Mouse (Mus musculus): ENCODE data around the gene Ston1.

Gene Ston1

GRCm38 (mm10) chr17:88597222-88598055, at the start of gene Ston1:
Ston1 (plus strand) TSS chr17:88597684.
- peak; percentile 70 for DNase-seq

GRCm38 (mm10) chr17:88549411-88550191, 47.9 kb upstream of the Ston1 start:
- DNase-seq: no peak

- DNase-seq: no peak
Observed at GRCm38 (mm10) chr17:88550351-88550750, 47.1 kb upstream of the Ston1 start.

- DNase-seq: no peak
Observed at GRCm38 (mm10) chr17:88550981-88551940, 46.2 kb upstream of the Ston1 start.

DNA sequence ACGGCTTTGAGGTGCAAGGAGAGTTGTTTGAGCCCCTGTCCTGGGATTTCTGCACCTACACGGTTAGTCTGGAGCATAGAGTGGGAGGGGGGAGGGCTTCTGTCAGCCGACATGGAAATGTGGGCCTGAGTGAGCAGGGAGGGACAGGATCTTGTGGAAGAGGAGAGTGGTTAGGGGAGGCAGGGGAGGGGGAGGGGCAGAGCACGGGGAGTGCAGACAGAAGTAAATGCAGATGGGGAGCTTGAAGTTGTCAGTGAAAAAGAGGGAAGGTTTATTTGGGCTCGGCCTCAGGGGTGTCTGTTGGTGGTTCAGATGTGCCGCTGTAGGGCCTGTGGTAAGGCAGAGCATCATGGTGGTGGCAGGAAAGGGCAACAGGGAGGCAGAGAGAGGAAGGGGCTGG, 44.9 kb upstream of the Ston1 start:
- DNase-seq: no peak

GRCm38 (mm10) chr17:88553001-88553449, 44.5 kb upstream of the Ston1 start:
- DNase-seq: no peak

DNA sequence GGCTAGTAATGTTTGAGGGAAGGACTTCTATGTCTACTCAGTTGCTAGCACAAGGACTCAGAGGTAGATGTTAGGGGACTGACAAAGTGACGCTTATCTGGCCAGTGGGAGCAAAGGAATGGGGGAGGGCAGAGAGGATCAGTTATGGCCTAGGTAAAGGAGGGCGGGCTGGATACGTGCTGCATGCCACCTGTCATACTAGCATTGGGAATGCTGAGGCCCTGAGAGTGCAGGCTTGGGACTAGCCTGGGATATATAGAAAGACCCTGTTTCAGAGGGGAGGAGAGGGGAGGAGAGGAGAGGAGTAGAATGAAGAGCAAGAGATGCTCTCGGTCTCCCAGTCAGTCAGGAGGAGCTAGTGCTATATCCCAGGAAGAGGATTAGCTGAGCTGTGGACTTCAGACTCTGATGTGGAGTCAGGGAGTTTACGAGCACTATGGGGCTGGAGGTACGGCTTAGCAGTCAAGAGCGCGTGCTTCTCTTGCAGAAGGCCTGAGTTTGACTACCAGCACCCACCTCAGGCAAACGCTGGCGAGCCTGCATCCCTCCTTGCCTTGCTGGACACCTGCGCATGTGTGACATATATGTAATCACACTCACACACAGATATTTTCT, 43.9 kb upstream of the Ston1 start:
- peak; percentile 39 for DNase-seq

DNA sequence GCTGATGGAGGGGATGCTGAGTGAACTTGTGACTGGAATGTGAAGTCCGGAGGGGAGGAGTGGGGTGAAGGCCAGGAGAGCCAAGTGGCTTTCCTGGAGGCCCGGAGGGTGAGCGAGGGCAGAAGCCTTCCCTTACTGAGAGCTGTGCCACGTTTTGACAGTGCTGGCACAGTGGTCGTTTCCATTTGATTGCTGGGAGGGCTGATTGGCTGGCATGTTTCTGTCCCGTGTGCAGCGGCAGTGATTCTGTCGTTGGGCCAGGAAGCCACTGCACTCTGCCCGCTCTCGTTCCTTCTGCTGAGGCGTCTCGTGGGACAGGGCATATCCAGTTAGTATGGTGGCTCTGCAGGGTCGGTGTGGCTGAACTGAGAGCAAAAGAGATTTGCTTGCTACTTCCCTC, 41.3 kb upstream of the Ston1 start:
- DNase-seq: no peak

DNA sequence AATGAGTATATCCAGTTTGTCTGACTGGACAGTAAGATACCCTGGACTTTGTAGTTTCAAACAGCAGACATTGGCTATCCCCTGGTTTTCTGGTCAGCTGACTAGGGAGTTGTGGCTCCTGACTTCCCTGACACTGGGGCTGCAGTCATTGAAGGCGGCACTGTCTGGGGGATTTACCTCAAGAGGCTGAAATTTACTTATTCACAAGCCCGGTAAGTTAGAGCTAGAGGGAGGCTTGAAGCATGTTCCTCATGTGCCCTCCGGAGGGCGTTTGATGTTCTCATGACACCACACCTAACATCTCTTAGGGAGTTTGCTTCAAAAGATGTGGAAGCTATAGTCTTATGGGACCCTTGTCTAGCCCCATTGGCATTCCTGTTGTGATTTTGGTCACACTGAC, 40.8 kb upstream of the Ston1 start:
- DNase-seq: no peak

- DNase-seq: peak; percentile 68
Observed at GRCm38 (mm10) chr17:88558168-88558842, 39.2 kb upstream of the Ston1 start.

DNA sequence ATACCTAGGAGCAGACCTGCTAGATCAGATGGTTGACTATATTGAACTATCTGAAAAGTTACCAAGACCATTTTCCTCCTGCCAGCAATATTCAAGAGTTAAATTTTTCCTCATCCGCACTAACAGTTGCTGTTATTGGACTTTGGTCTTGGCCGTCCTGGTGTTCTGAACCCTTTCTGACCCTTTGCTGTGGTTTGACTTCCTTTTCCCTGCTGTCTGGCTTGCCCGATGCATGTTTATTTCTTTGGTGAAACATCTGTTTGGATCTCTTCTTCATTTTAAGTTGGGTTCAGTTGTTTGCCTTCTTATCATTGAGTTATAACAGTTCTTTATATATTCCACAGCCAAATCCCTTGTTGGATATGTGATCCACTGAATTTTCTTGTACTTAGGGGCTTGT, 33.9 kb upstream of the Ston1 start:
- DNase-seq: peak; percentile 54

GRCm38 (mm10) chr17:88569807-88570540, 27.5 kb upstream of the Ston1 start:
- DNase-seq: no peak

GRCm38 (mm10) chr17:88570784-88571183, 26.7 kb upstream of the Ston1 start:
- DNase-seq: no peak

GRCm38 (mm10) chr17:88574811-88575210, 22.7 kb upstream of the Ston1 start:
- no peak for DNase-seq

GRCm38 (mm10) chr17:88578522-88579242, 18.8 kb upstream of the Ston1 start:
- DNase-seq: no peak

DNA sequence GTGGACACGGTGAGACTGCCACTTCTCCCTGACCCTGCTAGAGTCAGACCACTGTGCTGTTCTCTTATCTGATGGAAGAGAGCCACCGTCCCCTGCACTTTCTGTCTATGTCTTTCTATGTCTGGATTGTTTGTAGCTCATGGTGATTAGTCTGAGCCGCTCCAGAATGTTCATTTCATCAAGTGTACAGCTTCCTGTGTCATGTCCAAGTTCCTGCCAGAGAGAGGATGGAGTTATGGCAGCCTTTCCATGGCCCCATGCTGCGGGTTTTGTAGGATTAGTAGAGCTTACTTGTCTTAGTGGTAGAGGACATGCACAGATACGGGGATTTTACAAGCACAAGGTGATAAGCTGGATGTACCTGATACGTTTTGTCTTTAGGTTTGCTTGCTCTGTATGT, 16.9 kb upstream of the Ston1 start:
- DNase-seq: no peak

- no peak for DNase-seq
Observed at GRCm38 (mm10) chr17:88581511-88582021, 15.9 kb upstream of the Ston1 start.

GRCm38 (mm10) chr17:88582999-88583398, 14.5 kb upstream of the Ston1 start:
- no peak for DNase-seq

DNA sequence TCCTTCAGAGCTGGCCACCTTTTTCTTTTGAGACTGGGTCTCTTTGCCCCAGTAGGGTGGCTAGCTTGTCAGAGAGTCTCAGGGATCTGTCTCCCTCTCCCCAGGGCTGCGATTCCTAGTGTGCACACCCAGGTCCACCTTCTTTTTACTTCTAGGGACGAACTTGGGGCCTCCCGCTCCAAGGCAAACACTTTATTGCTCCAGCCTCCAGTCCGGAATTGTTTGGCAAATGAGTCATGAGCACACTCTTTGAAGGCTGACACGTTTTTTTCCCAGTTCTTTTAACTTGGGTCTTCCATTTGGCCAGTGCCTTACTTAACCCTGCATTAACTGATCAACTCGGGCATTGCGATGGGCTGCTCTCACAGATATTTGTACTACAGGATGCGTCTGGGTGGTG, 14.1 kb upstream of the Ston1 start:
- DNase-seq: no peak

DNA sequence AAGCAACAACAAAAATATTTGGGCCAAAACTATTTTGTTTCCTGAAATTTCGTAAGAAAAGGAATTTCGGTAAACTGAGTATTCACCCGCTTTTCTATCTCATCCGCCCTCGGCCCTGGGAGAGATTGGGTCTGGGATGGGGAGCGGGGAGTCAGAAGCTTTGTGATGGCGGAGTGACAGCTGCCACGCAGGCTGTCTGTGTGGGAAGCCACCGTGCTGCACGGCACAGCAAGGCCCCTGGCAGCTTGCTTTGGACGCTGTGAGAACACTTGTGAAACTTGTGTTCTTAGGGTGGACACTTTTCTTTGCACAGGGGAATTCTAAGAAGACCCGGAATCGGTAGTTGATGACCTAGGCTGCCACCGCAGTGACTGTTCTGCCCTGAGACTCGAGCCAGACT, 10.1 kb upstream of the Ston1 start:
- DNase-seq: no peak

Data from kidney, adult 11 months (tissue).